Mouse (Mus musculus): ENCODE results near the gene Gm4969. TPM values are rescaled to one million over a fixed set of nuclear protein-coding genes. Genes with fewer than 3 reads are reported as not detected.
"Not testable (repeated sequence)": the region's sequence is repeated elsewhere in the genome, so short reads cannot be mapped to it uniquely, and the experiment has no call there.

The Gm4969 gene
- polyA plus RNA-seq, 1 experiment: not detected

DNA sequence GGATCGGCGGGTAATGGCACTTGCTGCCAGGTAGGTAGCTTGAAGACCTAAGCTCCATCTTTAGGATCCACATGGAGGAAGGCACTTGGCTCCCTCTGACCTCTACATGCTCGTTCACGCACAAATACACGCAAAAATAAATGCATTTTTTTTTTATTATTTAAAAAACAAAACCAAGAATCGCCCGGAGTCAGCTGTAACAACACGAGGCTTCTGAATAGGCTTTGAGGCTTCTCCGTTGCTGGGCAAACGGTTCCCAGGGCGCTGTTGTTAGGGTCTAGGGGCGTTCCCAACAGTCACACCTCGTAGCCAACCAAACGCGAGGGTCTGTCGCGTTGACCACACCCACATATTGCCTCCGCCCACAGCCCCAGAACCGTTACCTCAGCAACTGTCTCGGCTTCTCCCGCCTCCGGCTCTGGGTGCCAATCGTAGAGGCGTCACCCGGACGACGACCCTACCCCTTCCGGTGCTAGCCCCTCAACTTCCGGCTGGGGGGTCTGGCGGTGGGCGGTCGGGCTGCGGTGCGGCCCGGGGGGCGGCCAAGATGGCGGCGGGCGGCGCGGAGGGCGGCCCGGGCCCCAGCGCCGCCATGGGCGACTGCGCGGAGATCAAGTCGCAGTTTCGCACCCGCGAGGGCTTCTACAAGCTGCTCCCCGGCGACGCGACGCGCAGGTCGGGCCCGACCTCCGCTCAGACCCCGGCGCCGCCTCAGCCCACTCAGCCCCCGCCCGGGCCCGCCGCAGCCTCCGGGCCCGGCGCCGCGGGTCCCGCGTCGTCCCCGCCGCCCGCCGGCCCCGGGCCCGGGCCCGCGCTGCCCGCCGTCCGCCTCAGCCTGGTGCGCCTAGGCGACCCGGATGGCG is 42.2 kb downstream of the Gm4969 start, which contains the start of gene Dmwd:
Dmwd (plus strand) TSS at position 505 of the 863 bp plus-strand sequence.
- peaks cover 94% of the 10 kb centered on the region for H3K27me3 ChIP-seq (replicated peaks)
- peaks cover 61% of the 10 kb centered on the region for H3K4me1 ChIP-seq
- peak within 1 kb of the TSS; percentile 93 for H3K4me3 ChIP-seq (replicated peaks)
- TF ChIP-seq GATA1 (IDR thresholded peaks at IDR 0.05; ENCODE audit: borderline replicate concordance, low read length) (no peak), FLI1 (IDR thresholded peaks at IDR 0.05; ENCODE audit: low read length) (no peak)
- peaks cover 13% of the 10 kb centered on the region for H3K36me3 ChIP-seq (replicated peaks; ENCODE audit: low read length)
- peaks cover 22% of the 10 kb centered on the region for H3K9me3 ChIP-seq

DNA sequence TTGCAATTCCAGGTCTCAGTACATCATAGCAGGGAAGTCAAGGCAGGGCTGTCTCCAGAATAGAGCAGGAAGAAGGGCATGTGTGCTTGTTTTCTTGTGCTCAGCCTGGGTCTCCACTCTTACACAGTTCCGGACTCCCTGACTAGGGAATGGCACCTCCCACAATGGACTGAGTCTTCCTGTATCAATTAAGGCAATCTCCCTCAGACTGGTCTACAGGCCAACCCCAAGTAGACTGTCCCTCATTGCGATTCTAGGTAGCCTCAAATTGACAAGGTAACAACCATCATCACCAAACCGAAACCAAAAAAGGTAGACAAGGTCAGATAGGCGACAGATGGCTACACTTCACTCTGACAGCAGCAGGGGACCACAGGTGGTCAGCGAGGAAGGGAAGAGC is 42.9 kb downstream of the Gm4969 start:
- peaks cover 92% of the 10 kb centered on the region for H3K27me3 ChIP-seq (replicated peaks)
- TF ChIP-seq FLI1 (IDR thresholded peaks at IDR 0.05; ENCODE audit: low read length) (no peak), GATA1 (IDR thresholded peaks at IDR 0.05; ENCODE audit: borderline replicate concordance, low read length) (no peak)
- peaks cover 54% of the 10 kb centered on the region for H3K4me1 ChIP-seq
- peak overlapping the region; percentile 93 for H3K4me3 ChIP-seq (replicated peaks)
- peaks cover 22% of the 10 kb centered on the region for H3K9me3 ChIP-seq
- peaks cover 6% of the 10 kb centered on the region for H3K36me3 ChIP-seq (replicated peaks; ENCODE audit: low read length)

DNA sequence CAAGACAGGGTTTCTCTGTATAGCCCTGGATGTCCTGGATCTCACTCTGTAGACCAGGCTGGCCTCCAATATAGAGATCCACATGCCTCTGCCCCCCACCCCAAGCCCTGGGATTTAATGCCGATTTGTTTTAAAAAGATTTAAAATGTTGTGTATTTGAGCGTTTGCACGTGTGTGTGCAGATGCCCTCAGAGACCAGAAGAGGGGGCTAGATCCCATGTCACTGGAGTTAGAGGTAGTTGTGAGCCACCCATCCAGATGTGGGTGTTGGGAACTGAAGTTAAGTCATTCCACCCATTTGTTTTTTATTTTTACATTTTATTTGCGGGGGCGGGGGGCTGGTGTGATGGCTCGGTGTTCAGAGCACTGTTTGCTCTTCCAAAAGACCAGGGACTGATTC is 43.7 kb downstream of the Gm4969 start:
- Histone ChIP-seq H3K27me3 (replicated peaks) (peaks cover 91% of the 10 kb centered on the region), H3K36me3 (replicated peaks; ENCODE audit: low read length) (no peaks in the 10 kb centered on the region), H3K4me3 (replicated peaks) (no peak overlapping the region), H3K4me1 (peaks cover 46% of the 10 kb centered on the region), H3K9me3 (peaks cover 22% of the 10 kb centered on the region)
- no peak for TF ChIP-seq FLI1 (IDR thresholded peaks at IDR 0.05; ENCODE audit: low read length)
- TF ChIP-seq GATA1 (IDR thresholded peaks at IDR 0.05; ENCODE audit: borderline replicate concordance, low read length): no peak

DNA sequence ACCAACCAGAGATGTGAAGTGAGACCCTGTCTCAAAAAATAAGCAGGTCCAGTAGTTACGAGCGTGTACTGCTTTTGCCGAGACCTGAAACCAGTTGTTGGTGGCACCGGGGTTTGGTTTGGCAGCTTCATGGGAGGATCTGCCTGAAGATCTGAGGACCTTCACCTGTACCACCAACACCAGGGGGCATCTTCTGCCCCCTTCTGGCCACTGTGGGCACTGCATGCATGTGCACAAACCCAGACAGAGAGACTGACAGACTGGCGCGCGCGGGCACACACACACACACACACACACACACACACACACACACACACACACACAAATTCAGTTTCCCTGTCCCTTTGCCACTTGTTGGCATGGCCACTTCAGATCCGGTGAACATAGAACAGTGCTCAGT is 44.7 kb downstream of the Gm4969 start:
- peaks cover 83% of the 10 kb centered on the region for H3K27me3 ChIP-seq (replicated peaks)
- no peaks in the 10 kb centered on the region for H3K36me3 ChIP-seq (replicated peaks; ENCODE audit: low read length)
- H3K4me3 ChIP-seq (replicated peaks): no peak overlapping the region
- TF ChIP-seq FLI1 (IDR thresholded peaks at IDR 0.05; ENCODE audit: low read length) (no peak), GATA1 (IDR thresholded peaks at IDR 0.05; ENCODE audit: borderline replicate concordance, low read length) (no peak)
- H3K9me3 ChIP-seq: peaks cover 22% of the 10 kb centered on the region
- peaks cover 36% of the 10 kb centered on the region for H3K4me1 ChIP-seq

DNA sequence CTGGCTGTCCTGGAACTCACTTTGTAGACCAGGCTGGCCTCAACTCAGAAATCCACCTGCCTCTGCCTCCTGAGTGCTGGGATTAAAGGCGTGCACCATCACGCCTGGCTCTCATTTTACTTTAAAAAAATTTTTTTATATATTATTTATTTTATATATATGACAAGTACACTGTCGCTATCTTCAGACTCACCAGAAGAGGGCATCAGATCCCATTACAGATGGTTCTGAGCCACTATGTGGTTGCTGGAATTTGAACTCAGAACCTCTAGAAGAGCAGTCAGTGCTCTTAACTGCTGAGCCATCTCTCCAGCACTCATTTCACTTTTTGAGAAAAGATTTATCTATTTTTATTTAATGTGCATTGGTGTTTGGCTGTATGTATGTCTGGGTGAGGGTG is 47.1 kb downstream of the Gm4969 start:
- peaks cover 12% of the 10 kb centered on the region for H3K4me1 ChIP-seq
- H3K36me3 ChIP-seq (replicated peaks; ENCODE audit: low read length); H3K4me3 ChIP-seq (replicated peaks): not testable (repeated sequence)
- H3K27me3 ChIP-seq (replicated peaks): peaks cover 78% of the 10 kb centered on the region
- H3K9me3 ChIP-seq: peaks cover 35% of the 10 kb centered on the region

DNA sequence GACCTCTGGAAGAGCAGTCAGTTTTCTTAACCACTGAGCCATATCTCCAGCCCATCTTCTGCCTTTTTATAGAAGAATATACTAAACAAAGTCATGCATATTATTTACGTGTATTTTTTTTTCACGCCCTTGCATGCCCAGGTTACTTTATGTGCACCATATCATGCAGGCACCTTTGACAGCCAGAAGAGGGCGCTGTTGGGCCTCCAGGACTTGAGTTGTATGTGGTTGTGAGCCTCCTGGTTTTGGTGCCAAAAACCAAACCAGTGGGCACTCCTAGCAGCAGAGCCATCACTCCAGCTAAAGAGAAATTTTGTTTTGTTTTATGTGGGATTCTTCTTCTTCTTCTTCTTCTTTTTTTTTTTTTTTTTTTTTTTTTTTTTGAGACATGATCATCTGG is 48.7 kb downstream of the Gm4969 start:
- Histone ChIP-seq H3K27me3 (replicated peaks) (peaks cover 78% of the 10 kb centered on the region), H3K4me3 (replicated peaks) (no peak overlapping the region), H3K9me3 (peaks cover 35% of the 10 kb centered on the region), H3K4me1 (peaks cover 4% of the 10 kb centered on the region; the same call in 1 of the 2 replicates), H3K36me3 (replicated peaks; ENCODE audit: low read length) (no peaks in the 10 kb centered on the region)
- TF ChIP-seq FLI1 (IDR thresholded peaks at IDR 0.05; ENCODE audit: low read length): no peak
- no peak for TF ChIP-seq GATA1 (IDR thresholded peaks at IDR 0.05; ENCODE audit: borderline replicate concordance, low read length)

DNA sequence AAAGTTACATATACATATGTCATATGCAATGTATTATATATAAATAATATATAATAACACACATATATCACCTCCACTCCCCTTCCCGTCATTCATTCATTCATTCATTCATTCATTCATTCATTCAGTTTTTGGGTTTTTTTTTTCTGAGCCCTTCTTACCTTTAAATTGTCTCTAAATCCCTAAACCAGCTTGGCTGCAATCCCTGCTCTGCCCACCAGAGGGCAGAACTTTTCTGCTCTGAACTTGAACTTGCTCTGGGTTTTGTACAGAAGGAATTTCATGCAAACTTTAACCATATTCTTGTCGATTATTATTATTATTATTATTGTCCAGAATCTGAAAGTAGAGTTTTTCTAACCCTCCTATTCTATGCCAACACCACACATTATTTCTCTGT is 49.5 kb downstream of the Gm4969 start:
- peaks cover 78% of the 10 kb centered on the region for H3K27me3 ChIP-seq (replicated peaks)
- TF ChIP-seq FLI1 (IDR thresholded peaks at IDR 0.05; ENCODE audit: low read length) (no peak), GATA1 (IDR thresholded peaks at IDR 0.05; ENCODE audit: borderline replicate concordance, low read length) (no peak)

DNA sequence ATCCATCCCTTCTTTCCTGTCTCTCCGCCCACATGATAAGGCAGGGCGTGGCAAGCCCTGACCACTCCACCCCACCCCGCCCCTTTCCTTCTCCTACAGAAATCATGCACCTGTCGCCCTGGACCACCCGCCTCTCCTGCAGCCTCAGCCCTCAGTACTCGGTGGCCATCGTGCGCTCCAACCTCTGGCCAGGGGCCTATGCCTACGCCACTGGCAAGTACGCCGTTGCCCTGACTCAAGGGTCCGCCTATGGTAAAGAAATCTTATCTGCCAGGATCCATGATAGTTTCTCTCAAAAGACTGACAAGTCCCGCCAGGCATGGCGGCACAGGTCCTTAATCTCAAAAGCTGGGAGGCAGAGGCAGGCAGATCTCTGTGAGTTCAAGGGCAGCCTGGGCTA is 50.2 kb downstream of the Gm4969 start:
- TF ChIP-seq FLI1 (IDR thresholded peaks at IDR 0.05; ENCODE audit: low read length): no peak
- TF ChIP-seq GATA1 (IDR thresholded peaks at IDR 0.05; ENCODE audit: borderline replicate concordance, low read length): no peak

More for the DNA sequence above, 49.5 kb downstream of the Gm4969 start:
- no peaks in the 10 kb centered on the region for H3K36me3 ChIP-seq (replicated peaks; ENCODE audit: low read length)
- H3K4me3 ChIP-seq (replicated peaks): no peak overlapping the region
- peaks cover 27% of the 10 kb centered on the region for H3K9me3 ChIP-seq
- H3K4me1 ChIP-seq: peaks cover 4% of the 10 kb centered on the region; the same call in 1 of the 2 replicates

DNA sequence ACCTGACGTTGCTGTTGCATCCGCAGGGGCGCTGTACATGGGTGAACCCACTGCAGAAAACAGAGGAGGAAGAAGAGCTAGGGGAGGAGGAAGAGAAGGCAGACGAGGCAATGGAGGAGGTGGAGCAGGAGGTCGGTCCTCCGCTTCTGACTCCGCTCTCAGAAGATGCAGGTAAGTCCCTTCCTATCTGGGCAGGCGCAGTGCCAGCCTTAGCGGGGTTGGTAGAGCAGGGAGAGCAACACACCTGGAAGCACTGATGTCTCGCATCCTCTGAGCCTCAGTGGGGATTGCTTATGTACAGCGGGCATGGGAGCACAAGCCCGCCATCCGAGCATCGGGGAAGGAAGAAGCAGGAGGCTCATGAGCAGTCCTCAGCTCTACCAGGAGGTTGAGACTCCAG is 51.1 kb downstream of the Gm4969 start:
- Histone ChIP-seq H3K36me3 (replicated peaks; ENCODE audit: low read length) (no peaks in the 10 kb centered on the region), H3K4me3 (replicated peaks) (no peak overlapping the region), H3K9me3 (peaks cover 23% of the 10 kb centered on the region), H3K4me1 (peaks cover 4% of the 10 kb centered on the region; the same call in 1 of the 2 replicates), H3K27me3 (replicated peaks) (peaks cover 76% of the 10 kb centered on the region)
- TF ChIP-seq GATA1 (IDR thresholded peaks at IDR 0.05; ENCODE audit: borderline replicate concordance, low read length) (no peak), FLI1 (IDR thresholded peaks at IDR 0.05; ENCODE audit: low read length) (no peak)

More for the DNA sequence above, 50.2 kb downstream of the Gm4969 start:
- Histone ChIP-seq H3K9me3 (peaks cover 23% of the 10 kb centered on the region), H3K4me3 (replicated peaks) (no peak overlapping the region), H3K27me3 (replicated peaks) (peaks cover 76% of the 10 kb centered on the region), H3K36me3 (replicated peaks; ENCODE audit: low read length) (no peaks in the 10 kb centered on the region), H3K4me1 (peaks cover 4% of the 10 kb centered on the region; the same call in 1 of the 2 replicates)

DNA sequence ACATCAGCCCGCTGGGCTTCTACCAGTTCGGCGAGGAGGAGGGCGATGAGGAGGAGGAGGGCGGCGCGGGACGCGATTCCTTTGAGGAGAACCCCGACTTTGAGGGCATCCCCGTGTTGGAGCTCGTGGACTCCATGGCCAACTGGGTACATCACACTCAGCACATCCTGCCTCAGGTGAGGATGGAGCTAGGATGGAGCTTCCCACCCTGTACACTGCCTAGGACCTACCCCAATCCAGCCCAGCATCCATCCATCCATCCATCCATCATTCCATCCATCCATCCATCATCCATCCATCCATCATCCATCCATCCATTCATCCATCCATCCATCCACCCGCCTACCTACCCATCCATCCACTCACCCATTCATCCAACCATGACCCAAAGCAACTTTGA is 52.3 kb downstream of the Gm4969 start:
- no peak for TF ChIP-seq FLI1 (IDR thresholded peaks at IDR 0.05; ENCODE audit: low read length)
- Histone ChIP-seq H3K9me3 (peaks cover 23% of the 10 kb centered on the region), H3K27me3 (replicated peaks) (peaks cover 77% of the 10 kb centered on the region), H3K4me3 (replicated peaks) (peak overlapping the region; percentile 42), H3K36me3 (replicated peaks; ENCODE audit: low read length) (no peaks in the 10 kb centered on the region), H3K4me1 (peaks cover 4% of the 10 kb centered on the region; the same call in 1 of the 2 replicates)

All from megakaryocyte, embryonic 14.5 days (primary cell).